Mouse (Mus musculus) embryonic facial prominence, embryonic 11.5 days (tissue): Measurements from ENCODE around the gene Arhgap9. TPM values are rescaled to one million over a fixed set of nuclear protein-coding genes. Genes with fewer than 3 reads are reported as not detected.

Experiments used
- ATAC-seq: fragments of 200-750 bp; cut with Nextera tagmentation; replicated peaks from 2 replicates; pipeline ENCODE4 v1.8.0; 2017; ENCODE audit warnings: low read depth; ENCODE audit not compliant: insufficient number of reproducible peaks, low FRiP score, low TSS enrichment
- DNase-seq: peaks from one replicate; pipeline ENCODE4 v3.0.0-alpha.2; 2015; ENCODE audit warnings: low spot score
- H3K27ac ChIP-seq: fragments of 300-500 bp; sonication (generic); replicated peaks from 2 replicates; pipeline ENCODE4 v1.5.1; 2014; ENCODE audit warnings: mild to moderate bottlenecking, low read depth, low read length, control low read depth
- H3K27me3 ChIP-seq: fragments of 300-500 bp; sonication (generic); 2 replicates; pipeline ENCODE4 v1.6.1; 2014; ENCODE audit warnings: mild to moderate bottlenecking, low read length, moderate library complexity, mixed read lengths; ENCODE audit not compliant: control insufficient read depth, insufficient read depth
- H3K36me3 ChIP-seq: fragments of 300-500 bp; sonication (generic); replicated peaks from 2 replicates; pipeline ENCODE4 v1.6.1; 2014; ENCODE audit warnings: low read depth, mild to moderate bottlenecking, low read length, moderate library complexity, mixed read lengths; ENCODE audit not compliant: control insufficient read depth, insufficient read depth
- H3K4me1 ChIP-seq: fragments of 300-500 bp; sonication (generic); 2 replicates; pipeline ENCODE4 v1.6.1; 2014; ENCODE audit warnings: low read length, mixed read lengths; ENCODE audit not compliant: control insufficient read depth, insufficient read depth
- H3K4me2 ChIP-seq: fragments of 300-500 bp; sonication (generic); 2 replicates; pipeline ENCODE4 v1.6.1; 2014; ENCODE audit warnings: low read depth, mild to moderate bottlenecking, control low read depth, low read length, moderate library complexity
- H3K4me3 ChIP-seq: fragments of 300-500 bp; sonication (generic); 2 replicates; pipeline ENCODE4 v1.5.1; 2014; ENCODE audit warnings: low read depth, low read length, control low read depth
- H3K9ac ChIP-seq: fragments of 300-500 bp; sonication (generic); replicated peaks from 2 replicates; pipeline ENCODE4 v1.6.1; 2014; ENCODE audit warnings: mild to moderate bottlenecking, control low read depth, low read length
- H3K9me3 ChIP-seq: fragments of 300-500 bp; sonication (generic); replicated peaks from 2 replicates; pipeline ENCODE4 v1.6.1; 2016; ENCODE audit warnings: mild to moderate bottlenecking, low read length, inconsistent platforms, mixed read lengths; ENCODE audit not compliant: control insufficient read depth
- WGBS: fragments of 180-500 bp; shearing (Covaris S2); extraction: QIAGEN DNeasy Blood & Tissue Kit; methylation state at CpG from one replicate; pipeline ENCODE4 v1.1.7; 2014; 5-methylcytosine and 5-hydroxymethylcytosine counted together
- polyA plus RNA-seq: library from polyadenylated mRNA; unstranded; fragments of >200 nt; fragmentation: Nextera tagmentation; extraction: Ambion mirVana; gene quantifications from 2 replicates; pipeline ENCODE4 v1.2.1, GENCODE M21; 2014

The Arhgap9 gene
- polyA plus RNA-seq, 1 experiment from 2014 or later, result 1.8 TPM

GRCm38 (mm10) chr10:127377700-127378099, 55.9 kb downstream of the Arhgap9 start:
- H3K27me3 ChIP-seq, result no peaks in the 10 kb centered on the region
- no peak overlapping the region for H3K9ac ChIP-seq
- no peak for ATAC-seq
- H3K27ac ChIP-seq, result no peak overlapping the region
- no peak overlapping the region for H3K4me3 ChIP-seq
- WGBS, result 81% methylated on average over 3 of the region's 3 CpGs
- no peak overlapping the region for H3K4me2 ChIP-seq
- no peaks in the 10 kb centered on the region for H3K4me1 ChIP-seq
- DNase-seq, result no peak
- H3K36me3 ChIP-seq, result no peaks in the 10 kb centered on the region
- H3K9me3 ChIP-seq, result no peaks in the 10 kb centered on the region

Other genes starting within 250 kb of the Arhgap9 start
- gene Agap2, start 246.7 kb upstream of the Arhgap9 start, polyA plus RNA-seq, result 0.80 and 0.95 TPM in 2 replicates
- 29.5 and 29.9 TPM in 2 replicates for gene Os9, start 200.8 kb upstream of the Arhgap9 start, polyA plus RNA-seq
- 4.9 and 5.2 TPM in 2 replicates for gene B4galnt1, start 156.7 kb upstream of the Arhgap9 start, polyA plus RNA-seq
- 1.1 and 2.0 TPM in 2 replicates for gene Slc26a10, start 141.3 kb upstream of the Arhgap9 start, polyA plus RNA-seq
- 32.7 and 38.4 TPM in 2 replicates for gene Arhgef25, start 131.9 kb upstream of the Arhgap9 start, polyA plus RNA-seq
- 93.8 and 108 TPM in 2 replicates for gene Dtx3, start 126.2 kb upstream of the Arhgap9 start, polyA plus RNA-seq
- 14.7 and 17.8 TPM in 2 replicates for gene Pip4k2c, start 110.4 kb upstream of the Arhgap9 start, polyA plus RNA-seq
- gene Kif5a, start 58.6 kb upstream of the Arhgap9 start, polyA plus RNA-seq, result 10.4 and 12.2 TPM in 2 replicates
- gene Dctn2, start 55.6 kb upstream of the Arhgap9 start, polyA plus RNA-seq, result 162 and 180 TPM in 2 replicates
- 9.8 and 11.6 TPM in 2 replicates for gene Mbd6, start 32.9 kb upstream of the Arhgap9 start, polyA plus RNA-seq
- 174 and 179 TPM in 2 replicates for gene Mars, start 10.2 kb upstream of the Arhgap9 start, polyA plus RNA-seq
- gene Gli1, start 20.0 kb downstream of the Arhgap9 start, polyA plus RNA-seq, result 7.1 and 9.6 TPM in 2 replicates
- gene Inhbe, start 32.4 kb downstream of the Arhgap9 start, polyA plus RNA-seq, result not detected in 2 replicates
- not detected in 2 replicates for gene Inhbc, start 48.5 kb downstream of the Arhgap9 start, polyA plus RNA-seq
- gene R3hdm2, start 58.4 kb downstream of the Arhgap9 start, polyA plus RNA-seq, result 30.9 and 36.1 TPM in 2 replicates
- gene Stac3, start 179.7 kb downstream of the Arhgap9 start, polyA plus RNA-seq, result 0.49 TPM in 1 of 2 replicates, not detected in the other
- gene Ndufa4l2, start 193.0 kb downstream of the Arhgap9 start, polyA plus RNA-seq, result 2.1 and 2.8 TPM in 2 replicates
- 68.7 and 73.5 TPM in 2 replicates for gene Shmt2, start 200.5 kb downstream of the Arhgap9 start, polyA plus RNA-seq
- gene Nxph4, start 212.6 kb downstream of the Arhgap9 start, polyA plus RNA-seq, result 4.4 and 6.9 TPM in 2 replicates